Mouse (Mus musculus): ENCODE results near the gene Gm37240.

DNA sequence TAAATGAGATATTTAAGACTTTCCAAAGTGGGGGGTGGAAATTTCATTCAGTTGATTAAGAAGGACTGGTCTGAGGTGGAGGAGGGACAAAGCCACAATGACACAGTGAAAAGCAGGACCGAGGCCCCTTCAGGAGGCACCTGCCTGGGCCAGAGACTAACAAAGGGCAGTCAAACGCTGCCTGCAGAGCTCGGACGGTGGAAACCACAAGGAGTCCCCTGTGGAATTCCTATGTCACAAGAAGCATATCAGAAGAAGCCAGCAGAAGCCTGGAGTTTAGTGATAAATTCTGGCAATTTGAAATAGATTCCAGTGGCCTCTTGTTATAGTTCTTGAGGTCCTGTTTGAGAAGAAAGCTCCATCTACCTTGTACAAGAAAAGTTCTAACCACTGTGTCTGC, 30.2 kb downstream of the Gm37240 start:
- TF ChIP-seq POLR2A (IDR thresholded peaks at IDR 0.05; ENCODE audit: borderline replicate concordance, low read depth, low read length), result no peak
- no peak for TF ChIP-seq CTCF (IDR thresholded peaks at IDR 0.05; ENCODE audit: low read depth, low read length)

Data from bone marrow macrophage, adult 2 months (primary cell).